Mouse (Mus musculus) limb, embryonic 11.5 days (tissue): ENCODE measurements around the gene Gng7. TPM values are rescaled to one million over a fixed set of nuclear protein-coding genes. Genes with fewer than 3 reads are reported as not detected.

Experiments
- ATAC-seq: fragments of 200-750 bp; cut with Nextera tagmentation; 2 replicates; pipeline ENCODE4 v1.8.0; 2017; ENCODE audit warnings: low read depth; ENCODE audit not compliant: insufficient number of reproducible peaks, low FRiP score, low TSS enrichment
- DNase-seq: peaks from one replicate; pipeline ENCODE4 v3.0.0-alpha.2; 2015; ENCODE audit warnings: low spot score
- H3K27ac ChIP-seq: fragments of 300-500 bp; sonication (generic); replicated peaks from 2 replicates; pipeline ENCODE4 v1.5.1; 2014; ENCODE audit warnings: low read depth, mild to moderate bottlenecking, low read length
- H3K27me3 ChIP-seq: fragments of 300-500 bp; sonication (generic); 2 replicates; pipeline ENCODE4 v1.6.1; 2014; ENCODE audit warnings: mild to moderate bottlenecking, low read length, mixed read lengths; ENCODE audit not compliant: control insufficient read depth, insufficient read depth
- H3K36me3 ChIP-seq: fragments of 300-500 bp; sonication (generic); 2 replicates; pipeline ENCODE4 v1.6.1; 2014; ENCODE audit warnings: mild to moderate bottlenecking, low read length, moderate library complexity, mixed read lengths; ENCODE audit not compliant: control insufficient read depth, insufficient read depth
- H3K4me1 ChIP-seq: fragments of 300-500 bp; sonication (generic); 2 replicates; pipeline ENCODE4 v1.6.1; 2014; ENCODE audit warnings: low read length, mixed read lengths; ENCODE audit not compliant: control insufficient read depth, insufficient read depth
- H3K4me2 ChIP-seq: fragments of 300-500 bp; sonication (generic); 2 replicates; pipeline ENCODE4 v1.6.1; 2014; ENCODE audit warnings: low read depth, mild to moderate bottlenecking, moderate library complexity; ENCODE audit not compliant: severe bottlenecking
- H3K4me3 ChIP-seq: fragments of 300-500 bp; sonication (generic); 2 replicates; pipeline ENCODE4 v1.5.1; 2014; ENCODE audit warnings: low read depth, low read length
- H3K9ac ChIP-seq: fragments of 300-500 bp; sonication (generic); 2 replicates; pipeline ENCODE4 v1.6.1; 2014; ENCODE audit warnings: mild to moderate bottlenecking, low read length
- H3K9me3 ChIP-seq: fragments of 300-500 bp; sonication (generic); 2 replicates; pipeline ENCODE4 v1.6.1; 2016; ENCODE audit warnings: low read length; ENCODE audit not compliant: control insufficient read depth
- WGBS: fragments of 180-500 bp; shearing (Covaris S2); extraction: QIAGEN DNeasy Blood & Tissue Kit; methylation state at CpG from one replicate; pipeline ENCODE4 v1.1.7; 2014; 5-methylcytosine and 5-hydroxymethylcytosine counted together
- polyA plus RNA-seq: library from polyadenylated mRNA; unstranded; fragments of >200 nt; fragmentation: Nextera tagmentation; extraction: Ambion mirVana; gene quantifications from 2 replicates; pipeline ENCODE4 v1.2.1, GENCODE M21; 2014

Gene Gng7
- polyA plus RNA-seq, 1 experiment from 2014 or later = 4.6 TPM

DNA sequence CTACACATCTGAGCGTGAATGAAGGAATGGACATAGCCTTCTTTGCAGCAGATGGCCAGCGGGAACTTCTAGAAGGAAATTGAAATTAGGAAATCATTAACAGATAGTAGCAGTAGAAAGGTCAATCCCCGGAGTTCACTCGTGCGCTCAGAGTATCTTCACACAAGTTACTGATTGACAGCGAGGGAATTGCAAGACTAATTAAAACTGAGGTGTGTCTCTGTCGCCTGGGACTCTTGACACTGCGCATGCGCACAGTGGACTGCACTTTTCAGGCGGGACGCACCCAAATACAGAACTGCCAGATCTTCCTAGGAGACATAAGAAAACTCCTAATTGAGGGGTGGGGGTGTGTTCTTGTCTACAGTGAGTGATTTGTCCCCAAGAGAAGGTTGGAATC, 39.3 kb downstream of the Gng7 start:
- Histone ChIP-seq H3K27ac (no peak overlapping the region), H3K27me3 (no peaks in the 10 kb centered on the region), H3K4me2 (no peak overlapping the region), H3K9me3 (no peaks in the 10 kb centered on the region), H3K4me1 (no peaks in the 10 kb centered on the region), H3K9ac (no peak overlapping the region), H3K36me3 (no peaks in the 10 kb centered on the region), H3K4me3 (no peak overlapping the region)
- no peak for DNase-seq
- ATAC-seq = no peak
- 91% methylated on average over 11 of the region's 11 CpGs for WGBS

GRCm38 (mm10) chr10:80973722-80974121, 41.0 kb downstream of the Gng7 start:
- Histone ChIP-seq H3K27ac (no peak overlapping the region), H3K9me3 (no peaks in the 10 kb centered on the region), H3K9ac (no peak overlapping the region), H3K27me3 (no peaks in the 10 kb centered on the region), H3K4me3 (no peak overlapping the region), H3K4me1 (no peaks in the 10 kb centered on the region), H3K36me3 (no peaks in the 10 kb centered on the region), H3K4me2 (no peak overlapping the region)
- no peak for ATAC-seq
- DNase-seq = no peak
- 82% methylated on average over 1 of the region's 1 CpGs for WGBS

- H3K9me3 ChIP-seq = no peaks in the 10 kb centered on the region
- WGBS = 54% methylated on average over 11 of the region's 11 CpGs
- H3K9ac ChIP-seq = no peak overlapping the region
- H3K4me1 ChIP-seq = no peaks in the 10 kb centered on the region
- no peak for ATAC-seq
- DNase-seq = no peak
- no peaks in the 10 kb centered on the region for H3K36me3 ChIP-seq
- H3K4me2 ChIP-seq = no peak overlapping the region
- H3K4me3 ChIP-seq = no peak overlapping the region
- H3K27me3 ChIP-seq = no peaks in the 10 kb centered on the region
- no peak overlapping the region for H3K27ac ChIP-seq
Measured at GRCm38 (mm10) chr10:80972071-80972987, 42.4 kb downstream of the Gng7 start.

DNA sequence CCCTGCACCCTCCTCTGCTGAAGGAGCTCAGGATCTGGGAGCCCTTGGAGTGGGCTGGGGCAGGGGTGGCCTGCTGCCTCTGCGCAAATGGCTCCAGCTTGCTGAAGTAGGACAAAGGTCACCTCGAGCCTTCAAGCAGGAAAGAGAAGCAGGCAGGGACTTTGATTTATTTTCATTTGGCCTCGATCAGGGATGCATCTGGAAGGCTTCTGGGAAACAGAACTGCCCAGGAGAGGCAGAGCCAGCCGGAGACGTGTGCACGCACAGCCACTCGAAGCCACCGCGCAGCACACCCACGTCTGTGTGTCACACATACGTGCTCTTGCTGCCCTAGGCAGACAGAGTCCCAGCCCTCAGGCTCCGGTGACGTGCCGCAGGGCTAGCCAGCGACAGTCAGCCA, 43.2 kb downstream of the Gng7 start:
- Histone ChIP-seq H3K9me3 (no peaks in the 10 kb centered on the region), H3K27me3 (no peaks in the 10 kb centered on the region), H3K27ac (no peak overlapping the region), H3K4me2 (no peak overlapping the region), H3K36me3 (no peaks in the 10 kb centered on the region), H3K4me3 (no peak overlapping the region), H3K4me1 (no peaks in the 10 kb centered on the region), H3K9ac (no peak overlapping the region)
- DNase-seq (no peak), ATAC-seq (no peak)
- WGBS = 69% methylated on average over 15 of the region's 15 CpGs

GRCm38 (mm10) chr10:80970159-80970558, 44.6 kb downstream of the Gng7 start:
- Histone ChIP-seq H3K4me2 (no peak overlapping the region), H3K4me1 (no peaks in the 10 kb centered on the region), H3K9ac (no peak overlapping the region), H3K27me3 (no peaks in the 10 kb centered on the region), H3K36me3 (no peaks in the 10 kb centered on the region), H3K4me3 (no peak overlapping the region), H3K27ac (no peak overlapping the region), H3K9me3 (no peaks in the 10 kb centered on the region)
- WGBS = 88% methylated on average over 8 of the region's 8 CpGs
- ATAC-seq = no peak
- DNase-seq = no peak

GRCm38 (mm10) chr10:80969298-80969697, 45.4 kb downstream of the Gng7 start:
- Histone ChIP-seq H3K4me1 (no peaks in the 10 kb centered on the region), H3K9me3 (no peaks in the 10 kb centered on the region), H3K9ac (no peak overlapping the region), H3K27me3 (no peaks in the 10 kb centered on the region), H3K4me2 (no peak overlapping the region), H3K27ac (no peak overlapping the region), H3K36me3 (no peaks in the 10 kb centered on the region), H3K4me3 (no peak overlapping the region)
- ATAC-seq = no peak
- no peak for DNase-seq
- WGBS = 74% methylated on average over 3 of the region's 3 CpGs

- Histone ChIP-seq H3K4me2 (no peak overlapping the region), H3K36me3 (no peaks in the 10 kb centered on the region), H3K27ac (no peak overlapping the region), H3K9me3 (no peaks in the 10 kb centered on the region), H3K27me3 (no peaks in the 10 kb centered on the region), H3K9ac (no peak overlapping the region), H3K4me3 (no peak overlapping the region), H3K4me1 (no peaks in the 10 kb centered on the region)
- ATAC-seq = no peak
- DNase-seq = no peak
- WGBS = 82% methylated on average over 4 of the region's 4 CpGs
Measured at GRCm38 (mm10) chr10:80968106-80968505, 46.6 kb downstream of the Gng7 start.

GRCm38 (mm10) chr10:80967101-80967656, 47.6 kb downstream of the Gng7 start:
- Histone ChIP-seq H3K4me3 (no peak overlapping the region), H3K9ac (no peak overlapping the region), H3K36me3 (no peaks in the 10 kb centered on the region), H3K4me2 (no peak overlapping the region), H3K27ac (no peak overlapping the region; the same call in 1 of the 2 replicates), H3K4me1 (no peaks in the 10 kb centered on the region), H3K9me3 (no peaks in the 10 kb centered on the region), H3K27me3 (no peaks in the 10 kb centered on the region)
- no peak for ATAC-seq
- 64% methylated on average over 3 of the region's 3 CpGs for WGBS
- DNase-seq = no peak
